Mouse (Mus musculus): ENCODE measurements around the gene Prss43. TPM values are rescaled to one million over a fixed set of nuclear protein-coding genes. Genes with fewer than 3 reads are reported as not detected.
A peak's percentile ranks its signal among the peaks of the same experiment; 100 is the strongest.
"Not testable (repeated sequence)": the region's sequence is repeated elsewhere in the genome, so short reads cannot be mapped to it uniquely, and the experiment has no call there.

The Prss43 gene
- total RNA-seq, 2 experiments from 2014 or later = 0.14 TPM; not detected in 1

- Histone ChIP-seq H3K27ac (no peak overlapping the region), H3K4me3 (no peak overlapping the region)
- intact Hi-C loops (cut with DNase I) = no loop called here
- DNase-seq (ENCODE audit: extremely low spot score in 1 of 2, low spot score in 2 of 2) = no peak
- TF ChIP-seq CTCF (IDR thresholded peaks at IDR 0.05) = no peak
Measured at GRCm38 (mm10) chr9:110803294-110803693, 23.2 kb upstream of the Prss43 start.

- DNase-seq (ENCODE audit: extremely low spot score in 1 of 2, low spot score in 2 of 2) = no peak
- TF ChIP-seq CTCF (IDR thresholded peaks at IDR 0.05) = no peak
- Histone ChIP-seq H3K27ac (no peak overlapping the region), H3K4me3 (no peak overlapping the region)
- intact Hi-C loops (cut with DNase I) = no loop called here
Measured at GRCm38 (mm10) chr9:110810051-110810450, 16.4 kb upstream of the Prss43 start.

GRCm38 (mm10) chr9:110813789-110814188 lies 12.7 kb upstream of the Prss43 start, which contains the start of gene Prss44:
Gene Prss44, plus strand, starts transcription at chr9:110813994.
- Histone ChIP-seq H3K27ac (no peak within 1 kb of the TSS), H3K4me3 (no peak within 1 kb of the TSS)
- DNase-seq (ENCODE audit: extremely low spot score in 1 of 2, low spot score in 2 of 2) = no peak
- intact Hi-C loops (cut with DNase I) = no loop called here
- no peak for TF ChIP-seq CTCF (IDR thresholded peaks at IDR 0.05)

- DNase-seq (ENCODE audit: extremely low spot score in 1 of 2, low spot score in 2 of 2); H3K27ac ChIP-seq; intact Hi-C loops (cut with DNase I); H3K4me3 ChIP-seq: not testable (repeated sequence)
Measured at GRCm38 (mm10) chr9:110820546-110820945, 5.9 kb upstream of the Prss43 start.

GRCm38 (mm10) chr9:110821436-110821835 lies 5.1 kb upstream of the Prss43 start:
- TF ChIP-seq CTCF (IDR thresholded peaks at IDR 0.05) = no peak

GRCm38 (mm10) chr9:110825426-110825825 lies 1.1 kb upstream of the Prss43 start:
- H3K27ac ChIP-seq = no peak overlapping the region
- intact Hi-C loops (cut with DNase I) = no loop called here
- no peak for TF ChIP-seq CTCF (IDR thresholded peaks at IDR 0.05)
- no peak for DNase-seq (ENCODE audit: extremely low spot score in 1 of 2, low spot score in 2 of 2)
- H3K4me3 ChIP-seq = no peak overlapping the region

More at GRCm38 (mm10) chr9:110821436-110821835, 5.1 kb upstream of the Prss43 start:
- no peak overlapping the region for H3K27ac ChIP-seq
- no peak overlapping the region for H3K4me3 ChIP-seq
- no peak for DNase-seq (ENCODE audit: extremely low spot score in 1 of 2, low spot score in 2 of 2)
- intact Hi-C loops (cut with DNase I) = no loop called here

- no peak for TF ChIP-seq CTCF (IDR thresholded peaks at IDR 0.05)
- no peak for DNase-seq (ENCODE audit: extremely low spot score in 1 of 2, low spot score in 2 of 2)
- Histone ChIP-seq H3K27ac (no peak overlapping the region), H3K4me3 (no peak overlapping the region)
- intact Hi-C loops (cut with DNase I) = no loop called here
Measured at GRCm38 (mm10) chr9:110825832-110826231, 658 bp upstream of the Prss43 start.

GRCm38 (mm10) chr9:110833021-110833420 lies 6.5 kb downstream of the Prss43 start:
- H3K27ac ChIP-seq = no peak overlapping the region
- H3K4me3 ChIP-seq = no peak overlapping the region
- intact Hi-C loops (cut with DNase I) = no loop called here
- no peak for TF ChIP-seq CTCF (IDR thresholded peaks at IDR 0.05)
- DNase-seq (ENCODE audit: extremely low spot score in 1 of 2, low spot score in 2 of 2) = no peak

GRCm38 (mm10) chr9:110834411-110834810 lies 7.9 kb downstream of the Prss43 start, which contains the start of gene Prss45:
Gene Prss45, plus strand, starts transcription at chr9:110834588.
- H3K4me3 ChIP-seq = no peak within 1 kb of the TSS
- H3K27ac ChIP-seq = no peak within 1 kb of the TSS
- intact Hi-C loops (cut with DNase I) = no loop called here
- TF ChIP-seq CTCF (IDR thresholded peaks at IDR 0.05) = no peak
- DNase-seq (ENCODE audit: extremely low spot score in 1 of 2, low spot score in 2 of 2) = no peak

- no peak for TF ChIP-seq CTCF (IDR thresholded peaks at IDR 0.05)
- DNase-seq (ENCODE audit: extremely low spot score in 1 of 2, low spot score in 2 of 2) = no peak
- Histone ChIP-seq H3K27ac (no peak overlapping the region), H3K4me3 (no peak overlapping the region)
- intact Hi-C loops (cut with DNase I) = no loop called here
Measured at GRCm38 (mm10) chr9:110834961-110835360, 8.5 kb downstream of the Prss43 start.

- peak overlapping the region; percentile 66; the same call in 1 of the 2 replicates for H3K27ac ChIP-seq
- no peak for TF ChIP-seq CTCF (IDR thresholded peaks at IDR 0.05)
- DNase-seq (ENCODE audit: extremely low spot score in 1 of 2, low spot score in 2 of 2) = no peak
- no peak overlapping the region for H3K4me3 ChIP-seq
- intact Hi-C loops (cut with DNase I) = no loop called here
Measured at GRCm38 (mm10) chr9:110836112-110836511, 9.6 kb downstream of the Prss43 start.

GRCm38 (mm10) chr9:110840905-110841304 lies 14.4 kb downstream of the Prss43 start:
- intact Hi-C loops (cut with DNase I) = no loop called here
- Histone ChIP-seq H3K27ac (no peak overlapping the region), H3K4me3 (no peak overlapping the region)
- no peak for DNase-seq (ENCODE audit: extremely low spot score in 1 of 2, low spot score in 2 of 2)
- no peak for TF ChIP-seq CTCF (IDR thresholded peaks at IDR 0.05)

GRCm38 (mm10) chr9:110841438-110841837 lies 14.9 kb downstream of the Prss43 start:
- TF ChIP-seq CTCF (IDR thresholded peaks at IDR 0.05) = no peak
- no peak for DNase-seq (ENCODE audit: extremely low spot score in 1 of 2, low spot score in 2 of 2)
- no peak overlapping the region for H3K4me3 ChIP-seq
- intact Hi-C loops (cut with DNase I) = no loop called here
- H3K27ac ChIP-seq = no peak overlapping the region
